Mouse (Mus musculus): ENCODE measurements around the gene Rgcc.

- peak; percentile 82 for TF ChIP-seq CTCF (IDR thresholded peaks at IDR 0.05; ENCODE audit: low read depth)
- TF ChIP-seq EP300 (IDR thresholded peaks at IDR 0.05; ENCODE audit: low read depth), result no peak
Observed at GRCm38 (mm10) chr14:79327033-79327432, 25.6 kb upstream of the Rgcc start.
